In the genomic region with DNA sequence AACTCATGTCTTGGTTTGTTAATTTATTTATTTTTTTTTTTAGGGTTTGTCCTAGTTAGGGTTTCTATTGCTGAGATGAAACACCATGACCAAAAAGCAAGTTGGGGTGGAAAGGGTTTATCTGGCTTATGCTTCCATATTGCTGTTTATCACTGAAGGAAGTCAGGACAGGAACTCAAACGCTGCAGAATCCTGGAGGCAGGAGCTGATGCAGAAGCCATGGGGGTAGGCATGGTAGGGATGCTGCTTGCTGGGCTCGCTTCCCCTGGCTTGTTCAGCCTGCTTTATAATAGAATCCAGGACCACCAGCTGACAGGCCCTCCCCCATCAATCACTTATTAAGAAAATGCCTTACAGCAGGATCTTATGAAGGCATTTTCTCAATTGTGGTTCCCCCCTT, we compare ENCODE assay signal across 28 mouse cellular contexts. TPM values are rescaled to one million over a fixed set of nuclear protein-coding genes. Genes with fewer than 3 reads are reported as not detected.
"Had no signal": no experiment of that assay in that cellular context is flagged by ENCODE, and none has a peak within 500 bp of the region (broad histone marks: within the 10 kb centered on the region; RNA-seq: fewer than 3 reads in every experiment).

No protein-coding gene starts in this region.

- H3K4me2 ChIP-seq: kidney, embryonic 15.5 days; liver, embryonic 15.5 days; midbrain, embryonic 13.5 days; neural tube, embryonic 13.5 days had no signal

- H3K36me3 ChIP-seq: kidney, embryonic 15.5 days; midbrain, embryonic 13.5 days; neural tube, embryonic 13.5 days had no signal

- H3K4me3 ChIP-seq: kidney, embryonic 15.5 days; left cerebral cortex, adult 2 months; liver, embryonic 15.5 days; midbrain, embryonic 13.5 days; neural tube, embryonic 13.5 days had no signal

- H3K27me3 ChIP-seq: kidney, embryonic 15.5 days; liver, embryonic 15.5 days; midbrain, embryonic 13.5 days; neural tube, embryonic 13.5 days had no signal

- H3K27ac ChIP-seq: kidney, embryonic 15.5 days; left cerebral cortex, adult 2 months; midbrain, embryonic 10.5 days; midbrain, embryonic 13.5 days; neural tube, embryonic 13.5 days had no signal

- ATAC-seq: intestine, postnatal 0 days; midbrain, embryonic 13.5 days; midbrain, embryonic 16.5 days had no signal

- DNase-seq: kidney, adult 8-10 months; kidney, postnatal 10 days; kidney, postnatal 36 days; layer of hippocampus, postnatal 36 days; lung, adult 2 months; lung, postnatal 14 days; lung, postnatal 4 days; retina, postnatal 1 day; right cerebral cortex, postnatal 25 days; thymus, adult 18-20 months; thymus, postnatal 36 days had no signal

- H3K9me3 ChIP-seq: kidney, embryonic 15.5 days; liver, embryonic 15.5 days; midbrain, embryonic 10.5 days; midbrain, embryonic 13.5 days; neural tube, embryonic 13.5 days had no signal

- H3K9ac ChIP-seq: kidney, embryonic 15.5 days; liver, embryonic 15.5 days; midbrain, embryonic 13.5 days; neural tube, embryonic 13.5 days had no signal

RNA-seq across cellular contexts. Expression of a gene that starts 27.6 kb away (rescaled TPM):
- total RNA-seq: layer of hippocampus, adult 8-10 months; layer of hippocampus, postnatal 10 days; layer of hippocampus, postnatal 36 days; left cerebral cortex, adult 2 months; left cerebral cortex, postnatal 10 days; left cerebral cortex, postnatal 36 days; megakaryocyte progenitor cell, adult 5-6 weeks; monocyte, adult 5-6 weeks had no signal
- polyA plus RNA-seq: intestine, postnatal 0 days; kidney, embryonic 15.5 days; limb, embryonic 11.5 days; liver, embryonic 15.5 days; lung, embryonic 16.5 days; midbrain, embryonic 10.5 days; midbrain, embryonic 13.5 days; midbrain, embryonic 16.5 days; neural tube, embryonic 13.5 days; stomach, embryonic 16.5 days had no signal
